ENCODE assay signal across 13 mouse cellular contexts in genomic region chr3:94680783-94681182, GRCm38 (mm10). TPM values are rescaled to one million over a fixed set of nuclear protein-coding genes. Genes with fewer than 3 reads are reported as not detected.
DNase-seq lines count a peak whose midpoint lies in the region; ATAC-seq lines count a peak whose summit lies in the region.
"Had no signal": no experiment of that assay in that cellular context is flagged by ENCODE, and none has a peak within 500 bp of the region (broad histone marks: within the 10 kb centered on the region; RNA-seq: fewer than 3 reads in every experiment).

No protein-coding gene starts in this region.

- DNase-seq in adrenal gland, postnatal 36 days: peak; percentile 18 to 28
- no peak for DNase-seq in adrenal gland, postnatal 10 days
- DNase-seq in 416B (ENCODE audit: low read depth): peak; percentile 90
- DNase-seq in lung, postnatal 4 days: peak; percentile 22 to 43
- DNase-seq in B cell, adult 2 months: no peak
- no peak for DNase-seq in kidney, adult 8-10 months
- no peak for DNase-seq in kidney, adult 9 months
- DNase-seq: kidney, adult 18-20 months had no signal

- H3K9me3 ChIP-seq in intestine, embryonic 15.5 days: no peaks in the 10 kb centered on the region

- WGBS in intestine, embryonic 15.5 days: 75% methylated on average over 16 of the region's 16 CpGs

- H3K36me3 ChIP-seq in intestine, embryonic 15.5 days: no peaks in the 10 kb centered on the region

- H3K4me1 ChIP-seq in intestine, embryonic 15.5 days (replicated peaks): 0 out of 2 replicates have a peak, but pooled peaks cover 3% of the 10 kb centered on the region

- no peaks in the 10 kb centered on the region for H3K27me3 ChIP-seq in intestine, embryonic 15.5 days (replicated peaks)

- ATAC-seq in intestine, embryonic 15.5 days: peak; percentile 74

- H3K4me3 ChIP-seq in intestine, embryonic 15.5 days (replicated peaks): no peak overlapping the region
- H3K4me3 ChIP-seq: erythroblast, embryonic 14.5 days had no signal

- H3K9ac ChIP-seq in intestine, embryonic 15.5 days: no peak overlapping the region

- no peak overlapping the region for H3K27ac ChIP-seq in intestine, embryonic 15.5 days

- peak overlapping the region; percentile 38; the same call in 1 of the 2 replicates for H3K4me2 ChIP-seq in intestine, embryonic 15.5 days (replicated peaks)

RNA-seq across cellular contexts. Expression of gene Selenbp2, which starts 12.6 kb away (rescaled TPM):
- total RNA-seq in adrenal gland, postnatal 36 days (2021): 1 to 10 TPM; 5.4 to 9.6 TPM
- total RNA-seq in adrenal gland, postnatal 10 days (2021): 10 to 100 TPM; 12.8 to 26.9 TPM
- polyA plus RNA-seq in intestine, embryonic 15.5 days (2015; fragmentation: Nextera tagmentation; extraction: Ambion mirVana): 4.0 and 5.5 TPM in 2 replicates

RNA-seq across cellular contexts. Expression of gene Tuft1, which starts 22.1 kb away (rescaled TPM):
- total RNA-seq in adrenal gland, postnatal 36 days (2021): 10 to 100 TPM; 10.5 to 11.6 TPM
- 1 to 10 TPM; 6.9 to 7.2 TPM for total RNA-seq in adrenal gland, postnatal 10 days (2021)
- polyA plus RNA-seq in intestine, embryonic 15.5 days (2015; fragmentation: Nextera tagmentation; extraction: Ambion mirVana): 10.2 and 11.6 TPM in 2 replicates

RNA-seq across cellular contexts. Expression of gene Gm10972, which starts 37.9 kb away (rescaled TPM):
- total RNA-seq in adrenal gland, postnatal 36 days (2021): not detected
- total RNA-seq in adrenal gland, postnatal 10 days (2021): not detected
- polyA plus RNA-seq in intestine, embryonic 15.5 days (2015; fragmentation: Nextera tagmentation; extraction: Ambion mirVana): not detected in 2 replicates
- total RNA-seq: layer of hippocampus, adult 8-10 months; left cerebral cortex, postnatal 25 days had no signal
- polyA plus RNA-seq: erythroblast, embryonic 14.5 days; heart, embryonic 16.5 days had no signal

Comparison
In these comparisons a context has a peak if more than half of its experiments do, and no peak if none do; other contexts are left out.
1. DNase-seq: peak in adrenal gland, postnatal 36 days (2 of 2), 416B (single experiment) and lung, postnatal 4 days (2 of 2); none in adrenal gland, postnatal 10 days (single experiment), B cell, adult 2 months (0 of 2), kidney, adult 8-10 months (0 of 2) and kidney, adult 9 months (single experiment).